Mouse (Mus musculus): ENCODE data around the gene Rasa3.
A peak's percentile ranks its signal among the peaks of the same experiment; 100 is the strongest.

The Rasa3 gene

GRCm38 (mm10) chr8:13614136-13614535 lies 63.3 kb downstream of the Rasa3 start:
- no peak for DNase-seq

GRCm38 (mm10) chr8:13611702-13612101 lies 65.7 kb downstream of the Rasa3 start:
- no peak for DNase-seq

GRCm38 (mm10) chr8:13609971-13610370 lies 67.4 kb downstream of the Rasa3 start:
- no peak for DNase-seq

- no peak for DNase-seq
Observed at GRCm38 (mm10) chr8:13608946-13609345, 68.5 kb downstream of the Rasa3 start.

GRCm38 (mm10) chr8:13605920-13606480 lies 71.4 kb downstream of the Rasa3 start:
- no peak for DNase-seq

- peak in 1 of 2 experiments; percentile 21 for DNase-seq
Observed at GRCm38 (mm10) chr8:13602621-13603020, 74.8 kb downstream of the Rasa3 start.

GRCm38 (mm10) chr8:13601166-13601565 lies 76.2 kb downstream of the Rasa3 start:
- DNase-seq: peak; percentile 33 to 57

- no peak for DNase-seq
Observed at GRCm38 (mm10) chr8:13600716-13601115, 76.7 kb downstream of the Rasa3 start.

GRCm38 (mm10) chr8:13600204-13600603 lies 77.2 kb downstream of the Rasa3 start:
- DNase-seq: peak; percentile 73 to 80

- no peak for DNase-seq
Observed at GRCm38 (mm10) chr8:13597777-13598176, 79.6 kb downstream of the Rasa3 start.

- DNase-seq: peak; percentile 22 to 33
Observed at GRCm38 (mm10) chr8:13595861-13596260, 81.5 kb downstream of the Rasa3 start.

GRCm38 (mm10) chr8:13594884-13595323 lies 82.5 kb downstream of the Rasa3 start:
- peak; percentile 59 to 64 for DNase-seq

- DNase-seq: no peak
Observed at GRCm38 (mm10) chr8:13593340-13593739, 84.1 kb downstream of the Rasa3 start.

- no peak for DNase-seq
Observed at GRCm38 (mm10) chr8:13591246-13591645, 86.2 kb downstream of the Rasa3 start.

- no peak for DNase-seq
Observed at GRCm38 (mm10) chr8:13589071-13589470, 88.3 kb downstream of the Rasa3 start.

GRCm38 (mm10) chr8:13584652-13585051 lies 92.8 kb downstream of the Rasa3 start:
- no peak for DNase-seq

GRCm38 (mm10) chr8:13577869-13578268 lies 99.5 kb downstream of the Rasa3 start:
- no peak for DNase-seq

- no peak for DNase-seq
Observed at GRCm38 (mm10) chr8:13571999-13572398, 105.4 kb downstream of the Rasa3 start.

- no peak for DNase-seq
Observed at GRCm38 (mm10) chr8:13562118-13562517, 115.3 kb downstream of the Rasa3 start, which contains the start of gene 1700029H14Rik. Gene 1700029H14Rik, minus strand, starts transcription at chr8:13562461.

- DNase-seq: no peak
Observed at GRCm38 (mm10) chr8:13557526-13557925, 119.9 kb downstream of the Rasa3 start.

GRCm38 (mm10) chr8:13551574-13551830 lies 125.9 kb downstream of the Rasa3 start:
- DNase-seq: peak in 1 of 2 experiments; percentile 12

- DNase-seq: peak; percentile 75 to 82
Observed at GRCm38 (mm10) chr8:13550718-13551573, 126.5 kb downstream of the Rasa3 start.

- peak in 1 of 2 experiments; percentile 12 for DNase-seq
Observed at GRCm38 (mm10) chr8:13548831-13549230, 128.6 kb downstream of the Rasa3 start.

GRCm38 (mm10) chr8:13548235-13548634 lies 129.2 kb downstream of the Rasa3 start:
- peak in 1 of 2 experiments; percentile 18 for DNase-seq

Data from thymus, postnatal 36 days (tissue).